Mouse (Mus musculus) testis, adult 10 weeks (tissue): Measurements from ENCODE around the gene Kcna3. TPM values are rescaled to one million over a fixed set of nuclear protein-coding genes. Genes with fewer than 3 reads are reported as not detected.

ENCODE experiments used
- polyA plus RNA-seq: library from polyadenylated mRNA; stranded (reverse); fragments of 350-450 nt; fragmentation: Illumina TruSeq; extraction: RNeasy Lipid Tissue Mini Kit (QIAGEN cat#74804); gene quantifications from one replicate; pipeline ENCODE4 v1.2.3, GENCODE M21; 2014; ENCODE audit warnings: low read depth, low replicate concordance

Kcna3 gene
- not detected for polyA plus RNA-seq

GRCm38 (mm10) chr3:107035521-107036457 lies at the start of gene Kcna3:
Gene Kcna3 (plus strand): TSS chr3:107036169.

Other genes starting within 250 kb of the Kcna3 start
- gene Cd53, start 246.0 kb upstream of the Kcna3 start, polyA plus RNA-seq, result 4.5 TPM
- gene Olfr266, start 209.9 kb upstream of the Kcna3 start, polyA plus RNA-seq, result not detected
- 0.08 TPM for gene Kcna2, start 65.0 kb downstream of the Kcna3 start, polyA plus RNA-seq
- not detected for gene Kcna10, start 146.9 kb downstream of the Kcna3 start, polyA plus RNA-seq
- gene Cym, start 185.6 kb downstream of the Kcna3 start, polyA plus RNA-seq, result not detected
- gene A630076J17Rik, start 194.4 kb downstream of the Kcna3 start, polyA plus RNA-seq, result not detected
- not detected for gene Prok1, start 203.5 kb downstream of the Kcna3 start, polyA plus RNA-seq
- gene Lamtor5, start 242.7 kb downstream of the Kcna3 start, polyA plus RNA-seq, result 98.9 TPM